In the genomic region with DNA sequence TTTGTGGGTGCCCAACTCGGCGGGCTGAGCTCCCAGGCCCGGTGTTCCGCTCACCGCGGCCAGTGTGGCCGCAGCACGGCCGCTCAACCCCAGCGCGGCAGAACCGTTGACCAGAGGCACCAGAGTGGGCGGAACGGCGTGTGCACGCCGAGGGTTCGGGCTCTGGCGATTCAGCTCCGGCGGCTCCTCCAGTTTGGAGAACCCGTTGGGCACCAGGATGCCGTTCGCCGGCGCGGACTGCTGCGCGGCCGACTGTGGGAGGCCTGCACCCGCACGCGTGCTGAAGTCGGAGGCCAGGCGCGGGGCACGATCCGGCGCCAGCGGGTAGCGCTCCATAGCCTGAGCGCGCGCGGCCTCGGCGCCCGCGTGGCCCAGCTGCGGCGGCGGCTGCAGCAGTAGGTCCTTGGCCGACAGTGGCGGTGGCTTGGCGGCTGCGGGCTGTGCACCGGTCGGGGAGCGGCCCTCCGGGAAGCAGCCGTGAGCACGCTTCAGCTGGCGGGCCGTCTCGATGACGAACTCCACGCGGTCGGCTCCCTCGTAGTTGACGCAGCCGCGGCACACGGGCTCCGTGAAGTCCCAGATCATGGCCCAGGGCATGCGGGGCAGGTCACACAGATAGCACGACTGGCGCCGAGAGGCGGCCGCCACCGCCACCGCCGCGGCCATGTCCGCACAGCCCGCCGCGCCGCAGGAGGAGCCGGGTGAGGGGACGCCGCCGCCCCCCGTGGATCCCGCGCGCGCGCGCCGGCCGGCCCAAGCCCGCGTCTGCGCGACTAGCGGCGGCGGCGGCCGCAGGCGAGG, we compare ENCODE assay signal across 7 mouse cellular contexts. TPM values are rescaled to one million over a fixed set of nuclear protein-coding genes. Genes with fewer than 3 reads are reported as not detected.
DNase-seq lines count a peak whose midpoint lies in the region; ATAC-seq and TF ChIP-seq lines count a peak whose summit lies in the region.

No protein-coding gene starts in this region.

- no peak for TF ChIP-seq CTCF in CH12.LX (conservative IDR thresholded peaks at IDR 0.05 in 1 of 2, IDR thresholded peaks at IDR 0.05 in 1 of 2; ENCODE audit: low read depth in 2 of 2, low read length in 2 of 2)
- TF ChIP-seq CTCF in testis, adult 2 months (IDR thresholded peaks at IDR 0.05; ENCODE audit: control insufficient read depth, insufficient read depth, insufficient replicate concordance, low read depth, low read length), result no peak

- no peak for ATAC-seq in heart, embryonic 11.5 days (replicated peaks; ENCODE audit: insufficient number of reproducible peaks, low FRiP score, low TSS enrichment)
- no peak for ATAC-seq in midbrain, embryonic 12.5 days (ENCODE audit: low FRiP score, low read depth)

- peak; percentile 67 to 73 for DNase-seq in B cell, adult 2 months
- DNase-seq in CH12.LX (ENCODE audit: extremely low read depth), result no peak
- DNase-seq in cerebellum, postnatal 14 days, result peak; percentile 79
- peak; percentile 30 to 67 for DNase-seq in kidney, postnatal 25 days

- no peak for TF ChIP-seq RAD21 in CH12.LX (IDR thresholded peaks at IDR 0.05; ENCODE audit: low read depth, low read length)

- peak overlapping the region; percentile 82 for H3K9ac ChIP-seq in CH12.LX (ENCODE audit: insufficient read depth, low read depth)
- peak overlapping the region; percentile 100 for H3K9ac ChIP-seq in heart, embryonic 11.5 days (ENCODE audit: low read depth, low read length)
- H3K9ac ChIP-seq in midbrain, embryonic 12.5 days (replicated peaks), result peak overlapping the region; percentile 100

- dilution Hi-C loops in CH12.LX (cut with MboI; ENCODE audit: extremely low pct_ligation_motif_present, extremely low pct_unique_long_range_greater_than_20kb, low sequenced_read_pairs), result no loop called here

- TF ChIP-seq POLR2A in CH12.LX (IDR thresholded peaks at IDR 0.05; ENCODE audit: low read depth, low read length), result no peak
- TF ChIP-seq POLR2A in testis, adult 2 months (IDR thresholded peaks at IDR 0.05; ENCODE audit: control insufficient read depth, low read depth, low read length), result no peak; the same call in 1 of the 2 replicates

- H3K4me2 ChIP-seq in CH12.LX (ENCODE audit: insufficient read depth, low read depth, poor library complexity, severe bottlenecking), result no peak overlapping the region
- H3K4me2 ChIP-seq in heart, embryonic 11.5 days, result peak overlapping the region; percentile 99
- peak overlapping the region; percentile 95 for H3K4me2 ChIP-seq in midbrain, embryonic 12.5 days (replicated peaks)

- WGBS in heart, embryonic 11.5 days (ENCODE audit: insufficient replicate concordance), result under 1% methylated on average over 96 of the region's 113 CpGs
- WGBS in midbrain, embryonic 12.5 days, result under 1% methylated on average over 90 of the region's 113 CpGs

- peak overlapping the region; percentile 59 for H3K27ac ChIP-seq in CH12.LX (ENCODE audit: insufficient read depth, low read depth)
- peak overlapping the region; percentile 99 for H3K27ac ChIP-seq in heart, embryonic 11.5 days (ENCODE audit: low read depth, low read length)
- peak overlapping the region; percentile 95 for H3K27ac ChIP-seq in midbrain, embryonic 12.5 days (replicated peaks)
- H3K27ac ChIP-seq in testis, adult 2 months (ENCODE audit: control insufficient read depth, insufficient read depth, low read depth, low read length), result peak overlapping the region; percentile 86

- TF ChIP-seq EP300 in CH12.LX (IDR thresholded peaks at IDR 0.05; ENCODE audit: low read length), result no peak

- in situ Hi-C loops in CH12.LX (cut with MboI; ENCODE audit: low pct_ligation_motif_present, low pct_unique_long_range_greater_than_20kb, low sequenced_read_pairs), result loop anchor here (10.0 kb wide), 1 partner anchor 332 kb away; no protein-coding TSS in a partner anchor

- H3K36me3 ChIP-seq in CH12.LX (replicated peaks in 1 of 2; ENCODE audit: control insufficient read depth in 1 of 2, insufficient read depth in 1 of 2, low read length in 1 of 2), result peaks cover 14 to 31% of the 10 kb centered on the region in 2 experiments
- H3K36me3 ChIP-seq in heart, embryonic 11.5 days (ENCODE audit: control insufficient read depth, insufficient read depth, low read length), result peaks cover 6% of the 10 kb centered on the region
- 0 out of 2 replicates have a peak, but pooled peaks cover 6% of the 10 kb centered on the region for H3K36me3 ChIP-seq in midbrain, embryonic 12.5 days
- no peaks in the 10 kb centered on the region for H3K36me3 ChIP-seq in testis, adult 2 months (ENCODE audit: control insufficient read depth, insufficient read depth, low read length)

- peak overlapping the region; percentile 78 to 96 (median 89) for H3K4me3 ChIP-seq in CH12.LX (replicated peaks in 1 of 3; ENCODE audit: low read depth in 2 of 3, low read length in 2 of 3, poor library complexity in 1 of 3)
- peak overlapping the region; percentile 100 for H3K4me3 ChIP-seq in heart, embryonic 11.5 days (ENCODE audit: low read depth, low read length)
- H3K4me3 ChIP-seq in midbrain, embryonic 12.5 days, result peak overlapping the region; percentile 98
- H3K4me3 ChIP-seq in testis, adult 2 months (ENCODE audit: control insufficient read depth, low read depth, low read length), result peak overlapping the region; percentile 85

- H3K4me1 ChIP-seq in CH12.LX (ENCODE audit: control insufficient read depth in 1 of 2, insufficient read depth in 2 of 2), result peaks cover 9 to 22% of the 10 kb centered on the region in 2 experiments
- H3K4me1 ChIP-seq in heart, embryonic 11.5 days (ENCODE audit: control insufficient read depth, insufficient read depth, low read length), result peaks cover 30% of the 10 kb centered on the region
- H3K4me1 ChIP-seq in midbrain, embryonic 12.5 days, result peaks cover 61% of the 10 kb centered on the region
- peaks cover 33% of the 10 kb centered on the region for H3K4me1 ChIP-seq in testis, adult 2 months (ENCODE audit: control insufficient read depth, insufficient read depth, low read length)

- H3K27me3 ChIP-seq in CH12.LX (replicated peaks), result no peaks in the 10 kb centered on the region
- no peaks in the 10 kb centered on the region for H3K27me3 ChIP-seq in heart, embryonic 11.5 days (ENCODE audit: control insufficient read depth, insufficient read depth, low read length)
- H3K27me3 ChIP-seq in midbrain, embryonic 12.5 days, result no peaks in the 10 kb centered on the region; the same call in 1 of the 2 replicates
- H3K27me3 ChIP-seq in testis, adult 2 months (ENCODE audit: control insufficient read depth, insufficient read depth, low read length), result no peaks in the 10 kb centered on the region

- H3K9me3 ChIP-seq in CH12.LX (replicated peaks; ENCODE audit: low read length), result no peaks in the 10 kb centered on the region
- H3K9me3 ChIP-seq in heart, embryonic 11.5 days (replicated peaks; ENCODE audit: control insufficient read depth, low read length), result no peaks in the 10 kb centered on the region
- no peaks in the 10 kb centered on the region for H3K9me3 ChIP-seq in midbrain, embryonic 12.5 days

- peaks cover 51% of the 10 kb centered on the region for H3K79me2 ChIP-seq in CH12.LX (replicated peaks; ENCODE audit: control insufficient read depth, extremely low read depth, insufficient read depth, poor library complexity, severe bottlenecking)

TF ChIP-seq in CH12.LX, 34 proteins besides CTCF, POLR2A, EP300 and RAD21:
- TF ChIP-seq BHLHE40 (IDR thresholded peaks at IDR 0.05; ENCODE audit: low read depth, low read length) (peak; percentile 40; the same call in 1 of the 2 replicates), KAT2A (IDR thresholded peaks at IDR 0.05; ENCODE audit: insufficient replicate concordance, low read length) (no peak), UBTF (IDR thresholded peaks at IDR 0.05; ENCODE audit: low read depth, low read length) (no peak), CHD1 (IDR thresholded peaks at IDR 0.05; ENCODE audit: low read depth, low read length) (peak; percentile 85; the same call in 1 of the 2 replicates), TCF12 (IDR thresholded peaks at IDR 0.05; ENCODE audit: low read depth, low read length) (peak; percentile 19; the same call in 1 of the 2 replicates), MEF2A (IDR thresholded peaks at IDR 0.05; ENCODE audit: borderline replicate concordance, low read depth, low read length) (0 out of 2 replicates have a peak, but pooled peaks have one; percentile 13)
TF ChIP-seq in CH12.LX: peak in this region for 4.

RNA-seq across cellular contexts. Expression of a gene that starts 0.8 kb away (rescaled TPM):
- 20.2 and 28.6 TPM in 2 replicates for total RNA-seq in CH12.LX (2012; rRNA removed)
- 30.3 and 31.2 TPM in 2 replicates for total RNA-seq in CH12.LX (2014; rRNA removed)
- 17.8 and 19.9 TPM in 2 replicates for polyA plus RNA-seq in CH12.LX (2012; ENCODE audit: insufficient read length, low read depth)
- polyA plus RNA-seq in heart, embryonic 11.5 days (2014; fragmentation: Nextera tagmentation; extraction: Ambion mirVana), result 5.9 and 6.5 TPM in 2 replicates
- polyA plus RNA-seq in midbrain, embryonic 12.5 days (2016; fragmentation: Nextera tagmentation; extraction: Ambion mirVana), result 7.5 and 7.7 TPM in 2 replicates
- polyA plus RNA-seq in testis, adult 2 months (2012; rRNA removed), result 3.3 and 3.8 TPM in 2 replicates
